Mouse (Mus musculus): ENCODE measurements around the gene Chst5.
"Not testable (repeated sequence)": the region's sequence is repeated elsewhere in the genome, so short reads cannot be mapped to it uniquely, and the experiment has no call there.

Gene Chst5

GRCm38 (mm10) chr8:111909621-111910450, at the start of gene Chst5:
Gene Chst5, minus strand, starts transcription at chr8:111910447.
- no peak for DNase-seq (ENCODE audit: low spot score in 2 of 2)

GRCm38 (mm10) chr8:111957231-111957630, 47.0 kb upstream of the Chst5 start:
- no peak for DNase-seq (ENCODE audit: low spot score in 2 of 2)

- DNase-seq (ENCODE audit: low spot score in 2 of 2), result no peak
Observed at GRCm38 (mm10) chr8:111955879-111956278, 45.6 kb upstream of the Chst5 start.

- DNase-seq (ENCODE audit: low spot score in 2 of 2), result no peak
Observed at GRCm38 (mm10) chr8:111954844-111955594, 44.8 kb upstream of the Chst5 start.

GRCm38 (mm10) chr8:111951936-111952335, 41.7 kb upstream of the Chst5 start:
- DNase-seq (ENCODE audit: low spot score in 2 of 2), result no peak

- peak; percentile 72 to 82 for DNase-seq (ENCODE audit: low spot score in 2 of 2)
Observed at GRCm38 (mm10) chr8:111951317-111951716, 41.1 kb upstream of the Chst5 start.

GRCm38 (mm10) chr8:111950846-111951245, 40.6 kb upstream of the Chst5 start:
- no peak for DNase-seq (ENCODE audit: low spot score in 2 of 2)

- DNase-seq (ENCODE audit: low spot score in 2 of 2), result no peak
Observed at GRCm38 (mm10) chr8:111947954-111948353, 37.7 kb upstream of the Chst5 start.

- DNase-seq (ENCODE audit: low spot score in 2 of 2), result no peak
Observed at GRCm38 (mm10) chr8:111947144-111947543, 36.9 kb upstream of the Chst5 start.

- no peak for DNase-seq (ENCODE audit: low spot score in 2 of 2)
Observed at GRCm38 (mm10) chr8:111943544-111943943, 33.3 kb upstream of the Chst5 start.

GRCm38 (mm10) chr8:111941101-111941454, 30.8 kb upstream of the Chst5 start:
- peak in 1 of 2 experiments; percentile 16 for DNase-seq (ENCODE audit: low spot score in 2 of 2)

GRCm38 (mm10) chr8:111940171-111941100, 30.2 kb upstream of the Chst5 start, which contains the start of gene Gabarapl2:
Gene Gabarapl2, plus strand, starts transcription at chr8:111940703.
- DNase-seq (ENCODE audit: low spot score in 2 of 2), result peak; percentile 96 to 98

GRCm38 (mm10) chr8:111939516-111940142, 29.4 kb upstream of the Chst5 start:
- no peak for DNase-seq (ENCODE audit: low spot score in 2 of 2)

- DNase-seq (ENCODE audit: low spot score in 2 of 2), result not testable (repeated sequence)
Observed at GRCm38 (mm10) chr8:111938076-111938985, 28.1 kb upstream of the Chst5 start.

- DNase-seq (ENCODE audit: low spot score in 2 of 2), result no peak
Observed at GRCm38 (mm10) chr8:111937184-111937583, 26.9 kb upstream of the Chst5 start.

- DNase-seq (ENCODE audit: low spot score in 2 of 2), result no peak
Observed at GRCm38 (mm10) chr8:111934201-111934600, 24.0 kb upstream of the Chst5 start.

- peak; percentile 88 to 92 for DNase-seq (ENCODE audit: low spot score in 2 of 2)
Observed at GRCm38 (mm10) chr8:111933348-111934076, 23.3 kb upstream of the Chst5 start, which contains the start of gene Tmem231. Gene Tmem231, minus strand, starts transcription at chr8:111933881.

- DNase-seq (ENCODE audit: low spot score in 2 of 2), result peak in 1 of 2 experiments; percentile 20
Observed at GRCm38 (mm10) chr8:111932580-111933336, 22.5 kb upstream of the Chst5 start.

- DNase-seq (ENCODE audit: low spot score in 2 of 2), result no peak
Observed at GRCm38 (mm10) chr8:111931721-111932120, 21.5 kb upstream of the Chst5 start.
